Mouse (Mus musculus): Measurements from ENCODE around the gene Usp33.

The Usp33 gene

DNA sequence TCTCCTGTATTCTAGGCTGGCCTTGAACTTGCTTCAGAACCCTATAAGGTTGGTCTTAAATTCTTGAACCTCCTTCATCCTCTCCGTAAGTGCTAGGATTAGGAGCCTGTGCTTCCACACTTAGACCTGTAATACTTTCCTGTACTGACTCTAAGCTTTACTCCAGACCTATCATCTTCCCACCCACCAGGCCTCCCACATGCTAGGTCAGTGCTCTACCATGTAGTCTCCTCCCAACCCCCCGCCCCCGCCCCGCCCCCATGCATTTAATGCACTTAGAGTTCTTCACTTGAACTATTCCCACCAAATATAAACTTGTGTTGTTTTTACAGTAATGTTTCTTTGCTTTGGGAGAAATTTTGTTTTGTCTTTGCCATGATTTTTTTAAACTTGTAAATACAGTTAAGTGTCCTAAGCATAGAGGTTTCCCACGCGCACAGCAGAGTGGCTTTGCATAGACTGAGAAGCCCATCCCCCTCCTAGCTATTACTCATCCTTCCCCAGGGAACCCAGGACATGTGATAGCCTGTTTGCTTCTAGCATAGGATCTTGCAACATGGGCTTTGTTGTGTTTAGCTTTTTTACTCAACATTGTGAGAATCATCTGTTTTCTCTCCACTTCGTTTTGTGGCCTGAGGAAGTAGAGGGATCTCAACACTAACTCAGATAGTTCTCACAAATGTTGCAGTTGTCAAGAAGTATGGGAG, 55.8 kb downstream of the Usp33 start:
- DNase-seq (ENCODE audit: low spot score in 2 of 2) = peak in 1 of 2 experiments; percentile 52

DNA sequence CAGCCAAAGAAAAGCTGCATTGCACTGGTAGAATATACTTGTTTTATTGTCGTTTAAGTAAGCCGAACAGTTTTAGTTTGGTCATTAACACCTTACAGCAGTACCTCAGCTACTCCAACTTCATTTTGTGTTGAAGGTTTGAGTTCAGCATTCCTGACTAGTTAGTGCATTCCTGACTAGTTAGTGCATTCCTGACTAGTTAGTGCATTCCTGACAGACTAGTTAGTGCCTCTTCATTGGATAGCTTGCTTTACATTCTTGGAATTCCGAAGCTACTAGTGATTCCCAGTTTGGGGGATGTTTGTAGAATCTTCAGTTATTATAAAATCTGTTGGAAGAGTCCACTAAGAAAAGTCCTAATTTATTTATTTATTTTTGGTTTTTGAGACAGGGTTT, 56.4 kb downstream of the Usp33 start:
- DNase-seq (ENCODE audit: low spot score in 2 of 2) = no peak

DNA sequence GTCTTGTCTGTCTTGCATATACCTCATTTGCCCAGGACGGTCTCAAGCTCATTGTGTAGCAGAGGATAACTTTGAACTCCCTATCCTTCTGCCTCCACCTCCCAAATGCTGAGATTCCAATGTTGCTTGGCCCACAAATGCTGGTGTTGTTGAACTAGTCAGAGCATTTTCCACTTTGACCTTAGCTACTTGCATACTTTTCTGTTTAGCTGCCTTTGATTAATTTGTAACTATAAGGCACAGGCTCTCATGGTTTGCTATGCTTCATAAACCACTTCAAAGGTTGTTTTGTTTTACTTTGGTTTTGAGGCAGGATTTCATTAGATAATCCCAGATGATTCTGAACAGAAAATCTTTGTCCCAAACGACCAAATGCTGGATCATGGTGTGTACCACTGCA, 57.5 kb downstream of the Usp33 start:
- no peak for DNase-seq (ENCODE audit: low spot score in 2 of 2)

DNA sequence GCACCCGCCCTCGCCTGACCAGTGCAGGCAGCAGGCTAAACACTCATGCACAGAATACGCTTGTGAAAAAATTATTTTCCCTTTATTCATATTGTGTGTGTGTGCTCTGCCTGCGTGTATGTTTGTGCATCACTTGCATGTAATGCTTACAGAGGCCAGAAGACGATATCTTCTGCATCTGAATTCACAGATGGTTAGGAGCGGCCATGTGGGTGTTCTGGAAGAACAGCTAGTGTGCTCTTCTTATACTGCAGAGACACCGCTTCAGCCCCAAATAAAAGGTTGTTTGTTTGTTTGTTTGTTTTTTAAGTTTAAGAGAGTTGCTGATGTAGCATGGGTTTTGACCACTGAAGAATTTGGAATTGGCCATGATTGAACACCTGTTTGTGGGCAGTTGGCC, 59.1 kb downstream of the Usp33 start:
- DNase-seq (ENCODE audit: low spot score in 2 of 2) = no peak

DNA sequence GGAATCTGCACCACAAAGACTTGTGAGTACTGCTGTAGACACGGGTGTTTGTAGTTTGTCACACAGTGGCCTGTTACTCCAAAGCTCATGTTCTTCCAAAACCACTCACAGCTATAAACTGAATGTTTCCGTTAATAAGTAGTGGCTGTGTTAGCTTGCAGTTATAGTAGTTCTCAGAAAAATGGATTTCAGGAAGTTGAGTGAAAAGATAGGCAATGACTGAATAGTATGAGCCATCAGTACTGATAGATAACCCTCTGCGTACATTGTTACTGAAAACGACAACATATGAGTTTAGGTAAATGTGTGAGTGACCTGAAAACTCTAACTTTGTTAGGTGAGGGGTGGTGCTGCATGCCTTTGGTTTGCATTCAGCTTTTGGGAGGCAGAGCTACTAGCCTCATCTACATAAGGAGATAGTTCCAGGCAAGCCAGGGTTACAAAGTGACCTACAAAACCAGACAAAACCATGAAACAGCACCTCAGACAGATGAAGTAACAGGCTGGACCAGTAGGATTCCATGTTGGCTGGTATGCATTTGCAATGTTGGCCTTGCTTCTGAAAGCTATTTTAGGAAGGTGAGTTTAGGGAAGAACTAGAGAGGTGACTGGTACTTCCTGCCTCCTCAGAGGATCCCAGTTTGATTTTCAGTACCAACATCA, 59.8 kb downstream of the Usp33 start:
- no peak for DNase-seq (ENCODE audit: low spot score in 2 of 2)

DNA sequence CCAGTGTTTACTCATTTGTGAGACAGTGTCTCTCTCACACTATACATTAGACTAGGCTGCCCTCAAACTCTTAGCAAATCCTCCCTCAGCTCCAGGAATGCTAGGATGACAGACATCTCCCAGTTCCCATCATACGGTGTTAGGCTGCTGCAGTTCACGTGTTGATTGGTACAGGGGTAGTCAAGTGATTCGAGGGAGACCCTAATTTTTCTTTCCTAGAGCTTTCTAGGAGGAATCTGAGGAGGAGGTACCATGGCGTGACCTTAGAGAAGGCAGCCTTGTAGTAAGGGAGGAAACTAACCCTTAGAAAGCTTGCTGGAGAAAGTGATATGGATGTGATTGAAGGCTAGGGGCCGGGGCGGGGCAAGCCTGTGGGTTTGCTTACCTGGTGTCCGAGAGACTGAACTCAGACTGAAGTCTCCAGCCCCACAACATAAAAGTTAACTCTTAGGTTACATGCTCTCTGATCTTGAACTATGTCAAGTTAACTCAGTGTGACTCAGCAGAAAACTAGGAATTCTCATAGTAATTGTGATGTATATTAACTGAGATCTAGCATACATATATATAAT, 64.8 kb downstream of the Usp33 start:
- no peak for DNase-seq (ENCODE audit: low spot score in 2 of 2)

DNA sequence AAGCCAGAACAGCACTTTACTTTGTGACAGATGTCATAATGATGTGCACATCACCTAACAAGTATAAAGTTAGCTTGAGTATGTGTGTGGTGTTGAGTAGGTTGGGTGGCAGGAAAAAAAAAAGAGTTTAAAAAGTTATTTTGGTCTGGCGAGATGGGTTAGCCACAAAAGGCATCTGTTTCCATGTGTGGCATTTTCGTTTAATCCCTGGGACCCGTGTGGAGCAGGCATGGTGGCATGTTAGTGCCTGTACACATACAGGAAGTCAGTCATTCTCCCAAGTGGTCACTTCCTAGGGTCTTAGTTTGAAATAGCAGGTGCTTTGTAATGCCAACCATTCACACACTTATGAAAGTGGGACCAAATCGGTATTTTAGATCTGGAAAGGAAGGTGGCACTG, 66.1 kb downstream of the Usp33 start:
- DNase-seq (ENCODE audit: low spot score in 2 of 2) = no peak

DNA sequence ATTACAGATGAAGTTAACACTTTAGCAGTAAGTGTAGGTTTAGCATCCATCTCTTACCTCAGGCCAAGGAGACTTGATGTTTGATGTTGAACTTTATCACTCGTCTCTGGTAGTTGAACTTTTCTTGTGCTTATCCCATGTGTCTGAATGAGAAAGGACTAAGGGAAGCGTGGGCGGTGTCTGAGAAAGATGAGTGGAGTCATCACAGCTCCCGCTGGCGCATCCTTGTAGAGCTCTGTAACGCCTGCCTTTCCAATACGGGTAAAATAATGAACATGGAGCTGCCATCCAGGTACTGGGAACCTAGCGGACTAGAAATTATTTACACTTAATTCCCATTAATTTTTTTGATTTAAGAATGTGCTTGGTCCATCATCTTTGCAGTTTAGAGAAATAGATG, 82.6 kb downstream of the Usp33 start:
- no peak for DNase-seq (ENCODE audit: low spot score in 2 of 2)

DNA sequence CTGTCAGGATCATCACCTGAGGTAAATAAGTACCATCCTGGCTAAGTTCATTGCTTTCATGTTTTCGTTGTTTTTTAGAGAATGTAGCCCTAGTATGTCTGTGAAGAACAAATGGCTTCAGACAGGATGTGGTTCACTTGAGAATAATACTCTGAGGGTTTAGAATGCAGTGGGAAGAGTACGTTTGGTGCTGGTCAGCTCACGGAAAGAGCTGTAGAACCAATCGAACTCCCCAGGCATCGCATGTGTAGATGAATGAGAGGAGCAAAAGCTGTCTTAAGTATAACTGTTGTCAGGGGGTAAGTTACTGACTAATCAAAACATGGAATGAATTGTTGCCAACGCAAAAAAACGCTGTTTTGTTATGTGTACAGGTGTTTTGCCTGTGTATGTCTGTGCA, 86.4 kb downstream of the Usp33 start:
- DNase-seq (ENCODE audit: low spot score in 2 of 2) = no peak

DNA sequence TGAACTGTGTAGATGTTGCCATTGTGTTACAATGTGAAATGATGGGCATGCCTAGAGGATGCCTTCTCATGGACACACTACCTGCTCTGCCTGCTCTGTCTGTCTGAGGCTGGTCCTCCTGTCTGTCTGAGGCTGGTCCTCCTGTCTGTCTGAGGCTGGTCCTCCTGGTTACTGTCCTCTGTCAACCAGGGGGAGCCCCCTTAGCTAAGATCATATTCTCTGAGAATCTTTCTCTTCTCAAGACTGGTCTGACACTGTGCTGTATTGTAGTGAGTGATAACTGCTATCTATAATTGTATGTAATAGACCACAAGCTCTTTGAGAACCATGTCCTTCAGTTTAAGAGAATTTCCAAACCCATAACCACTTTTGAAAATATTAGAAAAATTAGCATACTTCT, 89.3 kb downstream of the Usp33 start:
- DNase-seq (ENCODE audit: low spot score in 2 of 2) = no peak

DNA sequence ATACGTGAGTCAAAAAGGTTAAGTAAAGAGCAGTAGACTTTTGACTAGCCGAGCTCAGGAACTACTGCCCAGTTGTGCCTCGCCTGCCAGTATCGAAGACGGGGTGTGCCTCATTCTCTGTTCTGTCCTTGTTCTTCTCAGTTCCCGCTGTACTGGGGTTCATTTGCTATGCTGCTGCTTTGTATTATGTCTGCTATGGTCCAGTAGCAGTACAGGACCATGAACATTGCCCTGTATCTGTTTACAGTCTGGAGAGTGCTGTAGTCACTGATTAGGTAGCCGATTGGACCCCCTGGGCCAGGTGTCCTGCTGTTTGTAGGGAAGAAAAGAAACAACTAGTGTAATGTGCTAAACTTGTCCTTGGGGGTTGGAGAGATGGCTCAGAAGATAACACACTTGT, 91.8 kb downstream of the Usp33 start:
- DNase-seq (ENCODE audit: low spot score in 2 of 2) = no peak

DNA sequence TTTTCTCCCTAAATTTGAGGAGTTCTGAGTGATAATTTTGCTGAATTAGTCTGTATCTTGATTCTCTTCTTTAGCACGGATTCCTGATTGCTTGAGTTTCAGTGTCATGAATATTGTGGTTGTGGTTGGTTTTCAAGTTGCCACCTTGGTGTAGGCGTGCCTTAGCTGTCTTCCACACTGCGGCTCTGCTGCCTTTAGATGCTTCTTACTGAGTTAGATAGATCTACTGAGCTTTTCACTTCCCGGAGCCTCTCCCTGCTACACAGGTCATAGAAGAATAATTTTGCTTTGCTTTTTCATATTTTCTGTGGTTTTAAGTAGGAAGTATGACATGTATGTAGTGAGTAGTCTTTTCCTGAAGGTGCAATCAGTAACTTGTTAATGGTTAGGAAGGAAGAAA, 96.5 kb downstream of the Usp33 start:
- DNase-seq (ENCODE audit: low spot score in 2 of 2) = no peak
